Mouse (Mus musculus): ENCODE measurements around the gene Tgfb1i1.

DNA sequence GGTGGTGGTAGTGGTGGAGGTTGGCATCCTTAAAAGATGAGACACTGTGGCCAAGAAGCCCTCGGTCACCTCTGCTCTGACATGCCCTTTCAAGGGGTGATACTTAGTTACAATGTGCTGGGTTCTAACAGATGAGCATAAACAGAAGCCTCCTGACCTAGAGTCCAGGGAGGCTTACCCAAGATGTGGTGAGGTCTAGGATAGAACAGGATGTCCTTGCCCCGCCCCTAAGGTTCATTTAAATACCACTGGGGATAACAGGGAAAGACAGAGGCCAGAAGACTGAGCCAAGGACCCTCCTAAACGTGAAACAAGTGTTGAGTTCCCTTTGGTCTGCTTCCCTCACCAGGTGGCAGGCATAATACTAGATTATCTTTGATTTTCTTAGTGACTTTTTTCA lies 49.9 kb downstream of the Tgfb1i1 start:
- TF ChIP-seq KAT2A (IDR thresholded peaks at IDR 0.05; ENCODE audit: insufficient replicate concordance, low read length) (no peak), CTCF (conservative IDR thresholded peaks at IDR 0.05 in 1 of 2, IDR thresholded peaks at IDR 0.05 in 1 of 2; ENCODE audit: low read depth in 2 of 2, low read length in 2 of 2) (no peak), JUN (IDR thresholded peaks at IDR 0.05; ENCODE audit: insufficient read depth, low read depth, low read length) (no peak), EP300 (IDR thresholded peaks at IDR 0.05; ENCODE audit: low read length) (no peak), BHLHE40 (IDR thresholded peaks at IDR 0.05; ENCODE audit: low read depth, low read length) (no peak), PAX5 (IDR thresholded peaks at IDR 0.05; ENCODE audit: low read length) (no peak), MAZ (IDR thresholded peaks at IDR 0.05; ENCODE audit: low read depth, low read length) (no peak), RAD21 (IDR thresholded peaks at IDR 0.05; ENCODE audit: low read depth, low read length) (no peak)

Measured in CH12.LX (cell line).